Mouse (Mus musculus): ENCODE results near the gene Ptprf.

GRCm38 (mm10) chr4:118257977-118258376 lies 33.2 kb downstream of the Ptprf start:
- TF ChIP-seq CTCF (IDR thresholded peaks at IDR 0.05; ENCODE audit: borderline replicate concordance, extremely low read depth, insufficient read depth, insufficient read length) = no peak
- no peak for TF ChIP-seq POLR2A (IDR thresholded peaks at IDR 0.05; ENCODE audit: borderline replicate concordance, extremely low read depth, insufficient read depth, insufficient read length, poor library complexity, severe bottlenecking)

All from brain, embryonic 14.5 days (tissue).